Mouse (Mus musculus) T-helper 2 cell (primary cell): Measurements from ENCODE around the gene Plekhg3.

Experiments used
- in situ Hi-C: fragments of 300-600 bp; cut with MboI, MseI; formaldehyde crosslinking; loops from one replicate; pipeline ENCODE4 v1.15.1; 2025; ENCODE audit warnings: high pct_unique_total_duplicates

Plekhg3 gene

DNA sequence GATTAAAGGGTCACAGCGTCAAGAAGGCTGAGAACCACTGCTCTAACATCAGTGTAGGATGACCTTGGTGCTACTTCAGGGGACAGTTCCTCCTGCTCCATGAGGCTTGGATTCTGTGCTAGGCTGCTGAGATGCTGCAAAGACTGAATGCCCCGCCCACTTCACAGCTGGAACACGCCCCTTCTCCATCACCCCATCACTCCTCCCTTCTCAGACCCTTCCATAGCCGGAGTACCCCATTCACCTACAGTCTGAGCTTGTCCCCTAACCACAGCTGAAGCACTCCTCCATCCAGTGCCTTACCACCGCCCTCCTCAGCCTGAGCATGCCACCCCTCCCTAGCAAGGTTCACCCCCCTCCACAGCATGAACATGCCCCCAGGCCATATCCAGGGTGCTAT is 89.2 kb downstream of the Plekhg3 start:
- in situ Hi-C loops: no loop called here

DNA sequence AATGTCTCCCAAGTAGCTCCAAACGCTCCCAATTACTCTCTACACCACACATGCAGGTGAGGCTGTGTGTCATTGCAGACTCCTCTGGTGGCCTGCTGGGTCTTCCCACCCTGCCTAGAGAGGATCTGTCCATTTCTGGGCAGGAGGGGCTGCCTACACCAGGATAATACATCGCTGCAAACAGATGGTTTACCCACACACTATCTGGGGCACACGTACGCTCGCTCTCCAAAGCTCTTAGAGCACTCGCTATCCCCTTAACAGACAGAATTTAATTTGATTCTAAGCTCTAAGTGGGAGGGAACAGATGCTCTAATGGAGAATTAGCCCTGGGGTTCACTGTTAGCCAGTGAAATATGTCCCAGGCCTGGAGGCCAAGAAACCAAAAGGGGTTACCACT is 92.7 kb downstream of the Plekhg3 start:
- in situ Hi-C loops: no loop called here
